Mouse (Mus musculus) embryonic facial prominence, embryonic 15.5 days (tissue): Measurements from ENCODE around the gene Ccdc38. TPM values are rescaled to one million over a fixed set of nuclear protein-coding genes. Genes with fewer than 3 reads are reported as not detected.

ENCODE experiments used
- ATAC-seq: fragments of 200-750 bp; cut with Nextera tagmentation; 2 replicates; pipeline ENCODE4 v1.8.0; 2017; ENCODE audit warnings: low read depth, moderate TSS enrichment; ENCODE audit not compliant: insufficient number of reproducible peaks, low FRiP score, low TSS enrichment
- H3K27ac ChIP-seq: fragments of 300-500 bp; sonication (generic); replicated peaks from 2 replicates; pipeline ENCODE4 v1.5.1; 2015; ENCODE audit warnings: mild to moderate bottlenecking, inconsistent platforms
- H3K27me3 ChIP-seq: fragments of 300-500 bp; sonication (generic); 2 replicates; pipeline ENCODE4 v1.6.1; 2015; ENCODE audit warnings: inconsistent platforms
- H3K36me3 ChIP-seq: fragments of 300-500 bp; sonication (generic); 2 replicates; pipeline ENCODE4 v1.6.1; 2015; ENCODE audit warnings: mild to moderate bottlenecking, inconsistent platforms
- H3K4me1 ChIP-seq: fragments of 300-500 bp; sonication (generic); 2 replicates; pipeline ENCODE4 v1.6.1; 2015; ENCODE audit warnings: inconsistent platforms
- H3K4me2 ChIP-seq: fragments of 300-500 bp; sonication (generic); replicated peaks from 2 replicates; pipeline ENCODE4 v1.6.1; 2015; ENCODE audit warnings: mild to moderate bottlenecking, inconsistent platforms
- H3K4me3 ChIP-seq: fragments of 300-500 bp; sonication (generic); replicated peaks from 2 replicates; pipeline ENCODE4 v1.5.1; 2015; ENCODE audit warnings: mild to moderate bottlenecking, inconsistent platforms
- H3K9ac ChIP-seq: fragments of 300-500 bp; sonication (generic); 2 replicates; pipeline ENCODE4 v1.6.1; 2015; ENCODE audit warnings: inconsistent platforms
- H3K9me3 ChIP-seq: fragments of 300-500 bp; sonication (generic); replicated peaks from 2 replicates; pipeline ENCODE4 v1.6.1; 2016; ENCODE audit warnings: inconsistent platforms
- WGBS: fragments of 180-500 bp; shearing (Covaris S2); methylation state at CpG from one replicate; pipeline ENCODE4 v1.1.7; 2015; 5-methylcytosine and 5-hydroxymethylcytosine counted together
- polyA plus RNA-seq: library from polyadenylated mRNA; unstranded; fragments of >200 nt; fragmentation: Nextera tagmentation; extraction: Ambion mirVana; gene quantifications from 2 replicates; pipeline ENCODE4 v1.2.1, GENCODE M21; 2015

Ccdc38 gene
- 0.41 TPM in 2 replicates for polyA plus RNA-seq

GRCm38 (mm10) chr10:93540431-93541210, at the start of gene Ccdc38:
Gene Ccdc38 (plus strand): TSS chr10:93540632.
- ATAC-seq = no peak
- Histone ChIP-seq H3K4me3 (peak within 1 kb of the TSS; percentile 41), H3K36me3 (no peaks in the 10 kb centered on the region), H3K27ac (no peak within 1 kb of the TSS), H3K4me2 (peak within 1 kb of the TSS; percentile 71), H3K9me3 (no peaks in the 10 kb centered on the region), H3K27me3 (peaks cover 4% of the 10 kb centered on the region; the same call in 1 of the 2 replicates), H3K4me1 (peaks cover 10% of the 10 kb centered on the region; the same call in 1 of the 2 replicates), H3K9ac (no peak within 1 kb of the TSS)
- WGBS = 59% methylated on average over 17 of the region's 17 CpGs

GRCm38 (mm10) chr10:93500864-93501263, 39.6 kb upstream of the Ccdc38 start:
- no peaks in the 10 kb centered on the region; the same call in 1 of the 2 replicates for H3K4me1 ChIP-seq
- H3K4me2 ChIP-seq = peak overlapping the region; percentile 15; the same call in 1 of the 2 replicates
- WGBS = 11% methylated on average over 10 of the region's 10 CpGs
- H3K4me3 ChIP-seq = no peak overlapping the region
- no peaks in the 10 kb centered on the region for H3K27me3 ChIP-seq
- no peak overlapping the region for H3K27ac ChIP-seq
- H3K9me3 ChIP-seq = no peaks in the 10 kb centered on the region
- ATAC-seq = 0 out of 2 replicates have a peak, but pooled peaks have one; percentile 29
- no peak overlapping the region for H3K9ac ChIP-seq
- no peaks in the 10 kb centered on the region for H3K36me3 ChIP-seq

GRCm38 (mm10) chr10:93501346-93501745, 39.1 kb upstream of the Ccdc38 start:
- Histone ChIP-seq H3K4me2 (peak overlapping the region; percentile 15; the same call in 1 of the 2 replicates), H3K9me3 (no peaks in the 10 kb centered on the region), H3K4me1 (no peaks in the 10 kb centered on the region; the same call in 1 of the 2 replicates), H3K4me3 (no peak overlapping the region), H3K27me3 (no peaks in the 10 kb centered on the region), H3K36me3 (no peaks in the 10 kb centered on the region), H3K27ac (no peak overlapping the region), H3K9ac (no peak overlapping the region)
- WGBS = 64% methylated on average over 10 of the region's 10 CpGs
- no peak for ATAC-seq

- Histone ChIP-seq H3K4me1 (0 out of 2 replicates have a peak, but pooled peaks cover 6% of the 10 kb centered on the region), H3K27me3 (no peaks in the 10 kb centered on the region), H3K4me3 (no peak overlapping the region), H3K27ac (no peak overlapping the region), H3K4me2 (no peak overlapping the region), H3K9ac (no peak overlapping the region), H3K9me3 (no peaks in the 10 kb centered on the region), H3K36me3 (no peaks in the 10 kb centered on the region)
- no peak for ATAC-seq
- 59% methylated on average over 7 of the region's 7 CpGs for WGBS
Measured at GRCm38 (mm10) chr10:93508383-93508970, 32.0 kb upstream of the Ccdc38 start.

- Histone ChIP-seq H3K9ac (no peak overlapping the region), H3K4me1 (0 out of 2 replicates have a peak, but pooled peaks cover 6% of the 10 kb centered on the region), H3K9me3 (no peaks in the 10 kb centered on the region), H3K27me3 (no peaks in the 10 kb centered on the region), H3K4me3 (no peak overlapping the region), H3K27ac (no peak overlapping the region), H3K4me2 (no peak overlapping the region), H3K36me3 (no peaks in the 10 kb centered on the region)
- 67% methylated on average over 15 of the region's 15 CpGs for WGBS
- no peak; the same call in 1 of the 2 replicates for ATAC-seq
Measured at GRCm38 (mm10) chr10:93509532-93510153, 30.8 kb upstream of the Ccdc38 start.

- H3K36me3 ChIP-seq = no peaks in the 10 kb centered on the region
- 24% methylated on average over 1 of the region's 1 CpGs for WGBS
- H3K27me3 ChIP-seq = no peaks in the 10 kb centered on the region
- H3K4me1 ChIP-seq = no peaks in the 10 kb centered on the region
- no peak overlapping the region for H3K27ac ChIP-seq
- no peak overlapping the region for H3K4me2 ChIP-seq
- H3K4me3 ChIP-seq = no peak overlapping the region
- H3K9me3 ChIP-seq = no peaks in the 10 kb centered on the region
- H3K9ac ChIP-seq = no peak overlapping the region
- no peak for ATAC-seq
Measured at GRCm38 (mm10) chr10:93515419-93515818, 25.0 kb upstream of the Ccdc38 start.

- no peak overlapping the region for H3K4me2 ChIP-seq
- 83% methylated on average over 12 of the region's 12 CpGs for WGBS
- no peaks in the 10 kb centered on the region for H3K9me3 ChIP-seq
- H3K36me3 ChIP-seq = no peaks in the 10 kb centered on the region
- H3K4me1 ChIP-seq = no peaks in the 10 kb centered on the region
- no peak overlapping the region for H3K4me3 ChIP-seq
- H3K9ac ChIP-seq = no peak overlapping the region
- no peaks in the 10 kb centered on the region for H3K27me3 ChIP-seq
- ATAC-seq = no peak
- no peak overlapping the region for H3K27ac ChIP-seq
Measured at GRCm38 (mm10) chr10:93515927-93516326, 24.5 kb upstream of the Ccdc38 start.

- ATAC-seq = no peak
- no peaks in the 10 kb centered on the region for H3K27me3 ChIP-seq
- no peak overlapping the region for H3K4me3 ChIP-seq
- H3K27ac ChIP-seq = no peak overlapping the region
- no peak overlapping the region for H3K4me2 ChIP-seq
- H3K36me3 ChIP-seq = no peaks in the 10 kb centered on the region
- WGBS = 68% methylated on average over 4 of the region's 4 CpGs
- H3K9ac ChIP-seq = no peak overlapping the region
- H3K4me1 ChIP-seq = no peaks in the 10 kb centered on the region
- H3K9me3 ChIP-seq = no peaks in the 10 kb centered on the region
Measured at GRCm38 (mm10) chr10:93517754-93518153, 22.7 kb upstream of the Ccdc38 start.

- no peak overlapping the region for H3K4me2 ChIP-seq
- H3K27ac ChIP-seq = no peak overlapping the region
- ATAC-seq = no peak
- no peaks in the 10 kb centered on the region for H3K9me3 ChIP-seq
- H3K27me3 ChIP-seq = no peaks in the 10 kb centered on the region
- H3K9ac ChIP-seq = no peak overlapping the region
- H3K4me3 ChIP-seq = no peak overlapping the region
- H3K4me1 ChIP-seq = no peaks in the 10 kb centered on the region
- H3K36me3 ChIP-seq = no peaks in the 10 kb centered on the region
- whole genome bisulfite sequencing = 78% methylated on average over 4 of the region's 4 CpGs
Measured at GRCm38 (mm10) chr10:93518186-93518585, 22.2 kb upstream of the Ccdc38 start.

- Histone ChIP-seq H3K9ac (no peak overlapping the region), H3K4me1 (no peaks in the 10 kb centered on the region), H3K4me2 (no peak overlapping the region), H3K27me3 (no peaks in the 10 kb centered on the region), H3K9me3 (no peaks in the 10 kb centered on the region), H3K27ac (no peak overlapping the region), H3K36me3 (no peaks in the 10 kb centered on the region), H3K4me3 (no peak overlapping the region)
- no peak for ATAC-seq
- 92% methylated on average over 2 of the region's 2 CpGs for WGBS
Measured at GRCm38 (mm10) chr10:93518620-93519019, 21.8 kb upstream of the Ccdc38 start.

- Histone ChIP-seq H3K4me2 (no peak overlapping the region), H3K27ac (no peak overlapping the region), H3K27me3 (no peaks in the 10 kb centered on the region), H3K4me3 (no peak overlapping the region), H3K4me1 (no peaks in the 10 kb centered on the region), H3K36me3 (no peaks in the 10 kb centered on the region), H3K9me3 (no peaks in the 10 kb centered on the region), H3K9ac (no peak overlapping the region)
- WGBS = 87% methylated on average over 8 of the region's 8 CpGs
- ATAC-seq = no peak
Measured at GRCm38 (mm10) chr10:93519159-93519558, 21.3 kb upstream of the Ccdc38 start.
